Comparison of ENCODE assay signal across 22 mouse cellular contexts in genomic region chr5:110745021-110745420, GRCm38 (mm10). TPM values are rescaled to one million over a fixed set of nuclear protein-coding genes. Genes with fewer than 3 reads are reported as not detected.
DNase-seq lines count a peak whose midpoint lies in the region; ATAC-seq and TF ChIP-seq lines count a peak whose summit lies in the region.
"Had no signal": no experiment of that assay in that cellular context is flagged by ENCODE, and none has a peak within 500 bp of the region (broad histone marks: within the 10 kb centered on the region; RNA-seq: fewer than 3 reads in every experiment).

No protein-coding gene starts in this region.

- ATAC-seq in megakaryocyte progenitor cell, adult 5-6 weeks (replicated peaks; ENCODE audit: poor library complexity) = peak; percentile 54; the same call in 1 of the 2 replicates
- ATAC-seq: forebrain, embryonic 13.5 days; forebrain, embryonic 15.5 days; forebrain, postnatal 0 days had no signal

- H3K4me1 ChIP-seq in heart, embryonic 10.5 days = no peaks in the 10 kb centered on the region
- H3K4me1 ChIP-seq: embryonic facial prominence, embryonic 13.5 days; embryonic facial prominence, embryonic 15.5 days; forebrain, embryonic 13.5 days; forebrain, embryonic 15.5 days had no signal

- peaks cover 25% of the 10 kb centered on the region for H3K36me3 ChIP-seq in heart, embryonic 10.5 days

- H3K9me3 ChIP-seq in heart, embryonic 10.5 days = no peaks in the 10 kb centered on the region
- H3K9me3 ChIP-seq: embryonic facial prominence, embryonic 13.5 days; embryonic facial prominence, embryonic 15.5 days; forebrain, embryonic 13.5 days; forebrain, embryonic 15.5 days had no signal

- DNase-seq in heart, embryonic 10.5 days (ENCODE audit: low spot score) = peak; percentile 36
- no peak for DNase-seq in heart, postnatal 4 days
- peak; percentile 62 for DNase-seq in 416B (ENCODE audit: low read depth)
- DNase-seq in fat pad, adult 2 months (ENCODE audit: extremely low read depth, low read depth, low spot score) = peak; percentile 19
- no peak for DNase-seq in embryo, embryonic 11 days
- DNase-seq in left cerebral cortex, adult 2 months (ENCODE audit: extremely low spot score in 1 of 2, low spot score in 2 of 2) = no peak
- no peak for DNase-seq in adrenal gland, postnatal 14 days
- DNase-seq: adrenal gland, adult 8-10 months; adrenal gland, postnatal 25 days; cerebellum, adult 11 months; cerebellum, adult 18-20 months; cerebellum, adult 8-10 months; cerebellum, adult 9-11 months; cerebellum, postnatal 14 days; cerebellum, postnatal 36 days; forebrain, postnatal 0 days had no signal

- WGBS in heart, embryonic 10.5 days = 74% methylated on average over 1 of the region's 1 CpGs

- no peak overlapping the region for H3K27ac ChIP-seq in heart, embryonic 10.5 days
- no peak overlapping the region for H3K27ac ChIP-seq in left cerebral cortex, adult 2 months
- H3K27ac ChIP-seq: embryonic facial prominence, embryonic 13.5 days; embryonic facial prominence, embryonic 15.5 days; forebrain, embryonic 13.5 days; forebrain, embryonic 15.5 days had no signal

- H3K4me3 ChIP-seq in heart, embryonic 10.5 days = no peak overlapping the region
- no peak overlapping the region for H3K4me3 ChIP-seq in left cerebral cortex, adult 2 months
- H3K4me3 ChIP-seq: embryonic facial prominence, embryonic 13.5 days; embryonic facial prominence, embryonic 15.5 days; erythroblast, embryonic 14.5 days; forebrain, embryonic 13.5 days; forebrain, embryonic 15.5 days had no signal

- no peaks in the 10 kb centered on the region for H3K27me3 ChIP-seq in heart, embryonic 10.5 days (ENCODE audit: insufficient read depth, poor library complexity, severe bottlenecking)
- H3K27me3 ChIP-seq: embryonic facial prominence, embryonic 13.5 days; embryonic facial prominence, embryonic 15.5 days; forebrain, embryonic 13.5 days; forebrain, embryonic 15.5 days had no signal

- intact Hi-C loops in left cerebral cortex, adult 2 months (cut with DNase I) = no loop called here

- TF ChIP-seq CTCF in left cerebral cortex, adult 2 months (IDR thresholded peaks at IDR 0.05) = no peak

RNA-seq across cellular contexts. Expression of gene Ep400, which starts 25.5 kb away (rescaled TPM):
- 41.3 and 46.9 TPM in 2 replicates for polyA plus RNA-seq in heart, embryonic 10.5 days (2016; fragmentation: Nextera tagmentation; extraction: Ambion mirVana)
- total RNA-seq in heart, postnatal 4 days (2021) = 10 to 100 TPM; 64.1 to 67.5 TPM
- total RNA-seq in megakaryocyte progenitor cell, adult 5-6 weeks (2015) = 94.1 and 115 TPM in 2 replicates
- 41.0 and 41.7 TPM in 2 replicates for total RNA-seq in megakaryocyte progenitor cell, adult 5-6 weeks (2017)
- total RNA-seq in left cerebral cortex, adult 2 months (2021) = 100 to 1,000 TPM; 106 to 114 TPM
- total RNA-seq in adrenal gland, postnatal 14 days (2021) = 84.7 and 85.3 TPM in 2 replicates

RNA-seq across cellular contexts. Expression of gene Pus1, which starts 35.4 kb away (rescaled TPM):
- polyA plus RNA-seq in heart, embryonic 10.5 days (2016; fragmentation: Nextera tagmentation; extraction: Ambion mirVana) = 46.6 and 49.8 TPM in 2 replicates
- 10 to 100 TPM; 23.4 to 25.6 TPM for total RNA-seq in heart, postnatal 4 days (2021)
- 20.1 and 22.3 TPM in 2 replicates for total RNA-seq in megakaryocyte progenitor cell, adult 5-6 weeks (2015)
- 60.3 and 68.1 TPM in 2 replicates for total RNA-seq in megakaryocyte progenitor cell, adult 5-6 weeks (2017)
- 10 to 100 TPM; 21.9 to 24.0 TPM for total RNA-seq in left cerebral cortex, adult 2 months (2021)
- total RNA-seq in adrenal gland, postnatal 14 days (2021) = 38.5 and 45.8 TPM in 2 replicates

Comparison
In these comparisons a context has a peak if more than half of its experiments do, and no peak if none do; other contexts are left out.
1. DNase-seq: peak in heart, embryonic 10.5 days (single experiment), 416B (single experiment) and fat pad, adult 2 months (single experiment); none in heart, postnatal 4 days (single experiment), embryo, embryonic 11 days (single experiment), left cerebral cortex, adult 2 months (0 of 2) and adrenal gland, postnatal 14 days (single experiment).